Mouse (Mus musculus): Measurements from ENCODE around the gene Pde10a.

GRCm38 (mm10) chr17:8657661-8658060 lies 132.5 kb downstream of the Pde10a start:
- TF ChIP-seq POLR2A (IDR thresholded peaks at IDR 0.05; ENCODE audit: low read depth, low read length) (no peak), CTCF (IDR thresholded peaks at IDR 0.05; ENCODE audit: extremely low read depth, insufficient read length, insufficient replicate concordance, low read depth, low read length) (no peak)

Data from small intestine, adult 2 months (tissue).